Mouse (Mus musculus) forebrain, embryonic 12.5 days (tissue): Measurements from ENCODE around the gene Alox8. TPM values are rescaled to one million over a fixed set of nuclear protein-coding genes. Genes with fewer than 3 reads are reported as not detected.
A peak's percentile ranks its signal among the peaks of the same experiment; 100 is the strongest.

Experiments used
- ATAC-seq: fragments of 200-750 bp; cut with Nextera tagmentation; 2 replicates; pipeline ENCODE4 v1.8.0; 2017; ENCODE audit warnings: moderate TSS enrichment; ENCODE audit not compliant: low FRiP score
- H3K27ac ChIP-seq: fragments of 300-500 bp; sonication (generic); 2 replicates; pipeline ENCODE4 v1.5.1; 2016; ENCODE audit warnings: mild to moderate bottlenecking
- H3K27me3 ChIP-seq: fragments of 300-500 bp; sonication (generic); 2 replicates; pipeline ENCODE4 v1.6.1; 2016; ENCODE audit warnings: mild to moderate bottlenecking
- H3K36me3 ChIP-seq: fragments of 300-500 bp; sonication (generic); replicated peaks from 2 replicates; pipeline ENCODE4 v1.6.1; 2016; ENCODE audit warnings: mild to moderate bottlenecking
- H3K4me1 ChIP-seq: fragments of 300-500 bp; sonication (generic); 2 replicates; pipeline ENCODE4 v1.6.1; 2016
- H3K4me2 ChIP-seq: fragments of 300-500 bp; sonication (generic); 2 replicates; pipeline ENCODE4 v1.6.1; 2016; ENCODE audit warnings: mild to moderate bottlenecking, moderate library complexity
- H3K4me3 ChIP-seq: fragments of 300-500 bp; sonication (generic); replicated peaks from 2 replicates; pipeline ENCODE4 v1.5.1; 2016; ENCODE audit warnings: mild to moderate bottlenecking
- H3K9ac ChIP-seq: fragments of 300-500 bp; sonication (generic); 2 replicates; pipeline ENCODE4 v1.6.1; 2016; ENCODE audit warnings: mild to moderate bottlenecking
- H3K9me3 ChIP-seq: fragments of 300-500 bp; sonication (generic); 2 replicates; pipeline ENCODE4 v1.6.1; 2016
- WGBS: fragments of 180-500 bp; shearing (Covaris S2); methylation state at CpG from one replicate; pipeline ENCODE4 v1.1.7; 2016; 5-methylcytosine and 5-hydroxymethylcytosine counted together
- polyA plus RNA-seq: library from polyadenylated mRNA; unstranded; fragments of >200 nt; fragmentation: Nextera tagmentation; extraction: Ambion mirVana; gene quantifications from 2 replicates; pipeline ENCODE4 v1.2.1, GENCODE M21; 2016

The Alox8 gene
- polyA plus RNA-seq, 1 experiment from 2014 or later, result not detected

DNA sequence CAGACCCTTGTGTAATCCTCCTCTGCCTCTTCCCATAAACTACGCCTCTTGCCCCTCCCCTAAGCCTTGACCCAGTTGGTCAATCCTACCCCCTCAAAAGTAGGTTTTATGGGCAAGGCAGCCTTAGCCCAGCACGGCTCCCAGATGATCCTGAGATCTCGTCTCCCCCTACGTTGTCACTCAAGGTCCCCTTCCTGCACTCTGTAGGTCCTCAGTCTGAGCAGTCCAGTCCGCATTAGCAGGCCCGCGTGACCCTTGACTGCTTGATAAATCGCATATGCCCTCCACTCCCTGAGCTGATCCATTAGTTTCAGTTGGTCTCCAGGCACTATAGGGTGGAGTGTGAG lies 63.0 kb downstream of the Alox8 start:
- 28% methylated on average over 8 of the region's 8 CpGs for WGBS
- Histone ChIP-seq H3K27ac (no peak overlapping the region), H3K36me3 (no peaks in the 10 kb centered on the region), H3K27me3 (peaks cover 27% of the 10 kb centered on the region), H3K4me2 (peak overlapping the region; percentile 70), H3K4me1 (peaks cover 13% of the 10 kb centered on the region), H3K4me3 (peak overlapping the region; percentile 47), H3K9me3 (no peaks in the 10 kb centered on the region), H3K9ac (peak overlapping the region; percentile 55; the same call in 1 of the 2 replicates)
- no peak; the same call in 1 of the 2 replicates for ATAC-seq

Other genes starting within 250 kb of the Alox8 start
- gene Arhgef15, start 240.4 kb downstream of the Alox8 start, polyA plus RNA-seq, result 5.6 and 6.4 TPM in 2 replicates
- 2.1 and 2.6 TPM in 2 replicates for gene Slc25a35, start 229.7 kb downstream of the Alox8 start, polyA plus RNA-seq
- 54.1 and 57.8 TPM in 2 replicates for gene Rangrf, start 222.7 kb downstream of the Alox8 start, polyA plus RNA-seq
- gene Pfas, start 189.4 kb downstream of the Alox8 start, polyA plus RNA-seq, result 35.4 and 40.4 TPM in 2 replicates
- gene Ctc1, start 181.9 kb downstream of the Alox8 start, polyA plus RNA-seq, result 71.0 and 81.5 TPM in 2 replicates
- 163 and 169 TPM in 2 replicates for gene Aurkb, start 152.2 kb downstream of the Alox8 start, polyA plus RNA-seq
- gene Borcs6, start 138.1 kb downstream of the Alox8 start, polyA plus RNA-seq, result 7.4 and 11.1 TPM in 2 replicates
- 53.4 and 56.9 TPM in 2 replicates for gene Tmem107, start 127.0 kb downstream of the Alox8 start, polyA plus RNA-seq
- 103 and 121 TPM in 2 replicates for gene Vamp2, start 109.4 kb downstream of the Alox8 start, polyA plus RNA-seq
- gene Per1, start 102.6 kb downstream of the Alox8 start, polyA plus RNA-seq, result 7.8 and 12.3 TPM in 2 replicates
- gene Hes7, start 77.4 kb downstream of the Alox8 start, polyA plus RNA-seq, result 0.31 and 0.43 TPM in 2 replicates
- 0.11 TPM in 1 of 2 replicates, not detected in the other for gene 9130213A22Rik, start 75.3 kb downstream of the Alox8 start, polyA plus RNA-seq
- gene Aloxe3, start 71.9 kb downstream of the Alox8 start, polyA plus RNA-seq, result 0.19 and 0.55 TPM in 2 replicates
- not detected in 2 replicates for gene Alox12b, start 40.9 kb downstream of the Alox8 start, polyA plus RNA-seq
- gene Gucy2e, start 39.2 kb upstream of the Alox8 start, polyA plus RNA-seq, result 0.17 and 0.19 TPM in 2 replicates
- 49.0 and 52.6 TPM in 2 replicates for gene Cntrob, start 125.9 kb upstream of the Alox8 start, polyA plus RNA-seq
- 185 and 192 TPM in 2 replicates for gene Trappc1, start 126.1 kb upstream of the Alox8 start, polyA plus RNA-seq
- 5.1 and 5.5 TPM in 2 replicates for gene Kcnab3, start 128.4 kb upstream of the Alox8 start, polyA plus RNA-seq
- gene Rnf227, start 142.6 kb upstream of the Alox8 start, polyA plus RNA-seq, result 44.8 and 46.3 TPM in 2 replicates
- gene Chd3, start 171.6 kb upstream of the Alox8 start, polyA plus RNA-seq, result 94.3 and 98.3 TPM in 2 replicates
- gene Naa38, start 197.6 kb upstream of the Alox8 start, polyA plus RNA-seq, result 91.7 and 103 TPM in 2 replicates
- 55.0 and 60.9 TPM in 2 replicates for gene Cyb5d1, start 197.8 kb upstream of the Alox8 start, polyA plus RNA-seq
- gene Tmem88, start 200.4 kb upstream of the Alox8 start, polyA plus RNA-seq, result 9.1 and 11.2 TPM in 2 replicates
- 50.8 and 53.3 TPM in 2 replicates for gene Kdm6b, start 215.8 kb upstream of the Alox8 start, polyA plus RNA-seq